Comparison of ENCODE assay signal across 9 mouse cellular contexts in the genomic region with DNA sequence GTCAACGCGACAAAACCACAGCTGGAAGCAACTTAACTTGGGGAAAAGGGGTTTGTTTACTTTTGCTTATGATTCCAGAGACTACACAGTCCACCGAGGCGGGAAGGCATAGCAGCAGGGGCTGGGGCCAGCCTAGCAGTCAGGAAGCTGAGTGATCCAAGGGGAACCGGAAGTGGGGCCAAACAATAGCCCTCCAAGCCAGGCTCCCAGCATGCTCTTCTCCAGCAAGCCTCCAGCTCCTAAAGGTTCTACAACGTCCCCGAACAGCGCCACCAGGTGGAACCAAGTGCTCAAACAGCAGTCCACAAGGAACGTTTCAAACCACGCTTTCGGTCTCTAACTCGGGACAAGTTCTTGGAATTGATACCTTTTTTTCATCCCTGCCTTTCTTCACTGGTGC. TPM values are rescaled to one million over a fixed set of nuclear protein-coding genes. Genes with fewer than 3 reads are reported as not detected.
DNase-seq lines count a peak whose midpoint lies in the region; ATAC-seq and TF ChIP-seq lines count a peak whose summit lies in the region.
"Had no signal": no experiment of that assay in that cellular context is flagged by ENCODE, and none has a peak within 500 bp of the region (broad histone marks: within the 10 kb centered on the region; RNA-seq: fewer than 3 reads in every experiment).

No protein-coding gene starts in this region.

- H3K4me2 ChIP-seq in forebrain, postnatal 0 days (ENCODE audit: low read depth) = peak overlapping the region; percentile 63; the same call in 1 of the 2 replicates
- no peak overlapping the region for H3K4me2 ChIP-seq in forebrain, embryonic 16.5 days (ENCODE audit: low read length)
- H3K4me2 ChIP-seq in stomach, embryonic 16.5 days (ENCODE audit: low read depth, low read length) = peak overlapping the region; percentile 77
- H3K4me2 ChIP-seq: midbrain, embryonic 12.5 days had no signal

- no peaks in the 10 kb centered on the region for H3K27me3 ChIP-seq in forebrain, postnatal 0 days (ENCODE audit: insufficient read depth, low read length)
- no peaks in the 10 kb centered on the region for H3K27me3 ChIP-seq in forebrain, embryonic 16.5 days (replicated peaks; ENCODE audit: control insufficient read depth, insufficient read depth, low read length)
- no peaks in the 10 kb centered on the region for H3K27me3 ChIP-seq in erythroblast, embryonic 14.5 days (ENCODE audit: control insufficient read depth)
- no peaks in the 10 kb centered on the region for H3K27me3 ChIP-seq in stomach, embryonic 16.5 days (ENCODE audit: control insufficient read depth, insufficient read depth, low read length)
- H3K27me3 ChIP-seq: midbrain, embryonic 12.5 days had no signal

- WGBS in forebrain, postnatal 0 days = 77% methylated on average over 12 of the region's 12 CpGs
- 79% methylated on average over 12 of the region's 12 CpGs for WGBS in forebrain, embryonic 16.5 days
- WGBS in stomach, embryonic 16.5 days = 54% methylated on average over 12 of the region's 12 CpGs

- H3K9me3 ChIP-seq in forebrain, postnatal 0 days (ENCODE audit: low read length) = no peaks in the 10 kb centered on the region
- H3K9me3 ChIP-seq in forebrain, embryonic 16.5 days (ENCODE audit: control insufficient read depth, low read length) = no peaks in the 10 kb centered on the region
- H3K9me3 ChIP-seq in erythroblast, embryonic 14.5 days (ENCODE audit: control insufficient read depth, low read length) = no peaks in the 10 kb centered on the region
- no peaks in the 10 kb centered on the region for H3K9me3 ChIP-seq in stomach, embryonic 16.5 days (replicated peaks; ENCODE audit: control insufficient read depth, low read length)
- H3K9me3 ChIP-seq: midbrain, embryonic 12.5 days had no signal

- TF ChIP-seq CTCF in forebrain, postnatal 0 days (IDR thresholded peaks at IDR 0.05; ENCODE audit: low read depth) = peak; percentile 60

- H3K4me1 ChIP-seq in forebrain, postnatal 0 days (ENCODE audit: insufficient read depth) = peaks cover 16% of the 10 kb centered on the region
- peaks cover 29% of the 10 kb centered on the region for H3K4me1 ChIP-seq in forebrain, embryonic 16.5 days (replicated peaks; ENCODE audit: control insufficient read depth, insufficient read depth, low read length)
- H3K4me1 ChIP-seq in erythroblast, embryonic 14.5 days (ENCODE audit: control insufficient read depth) = peaks cover 66% of the 10 kb centered on the region
- H3K4me1 ChIP-seq in stomach, embryonic 16.5 days (ENCODE audit: control insufficient read depth, insufficient read depth, low read length) = peaks cover 29% of the 10 kb centered on the region

- no peak for DNase-seq in forebrain, postnatal 0 days
- peak; percentile 61 for DNase-seq in adrenal gland, adult 8-10 months
- peak; percentile 77 to 87 for DNase-seq in heart, postnatal 36 days
- DNase-seq in left cerebral cortex, postnatal 14 days (ENCODE audit: low spot score in 2 of 2) = peak; percentile 64 to 76
- DNase-seq in monocyte, adult 2 months (ENCODE audit: low read depth in 1 of 2, low spot score in 2 of 2) = peak; percentile 42 to 69

- intact Hi-C loops in heart, postnatal 36 days (cut with DNase I) = loop anchor here (2.0 to 10.0 kb wide), 2 partner anchors 30 to 964 kb away; a partner anchor contains a TSS
- intact Hi-C loops in left cerebral cortex, postnatal 14 days (cut with DNase I) = no loop called here

- no peak overlapping the region for H3K4me3 ChIP-seq in forebrain, postnatal 0 days (ENCODE audit: low read depth, low read length)
- H3K4me3 ChIP-seq in forebrain, embryonic 16.5 days (replicated peaks; ENCODE audit: low read length) = no peak overlapping the region
- peak overlapping the region; percentile 95 for H3K4me3 ChIP-seq in erythroblast, embryonic 14.5 days (replicated peaks)
- H3K4me3 ChIP-seq in stomach, embryonic 16.5 days (replicated peaks; ENCODE audit: low read length) = peak overlapping the region; percentile 2; the same call in 1 of the 2 replicates
- H3K4me3 ChIP-seq: midbrain, embryonic 12.5 days had no signal

- no peaks in the 10 kb centered on the region for H3K36me3 ChIP-seq in forebrain, postnatal 0 days (ENCODE audit: insufficient read depth)
- H3K36me3 ChIP-seq in forebrain, embryonic 16.5 days (ENCODE audit: control insufficient read depth, insufficient read depth) = no peaks in the 10 kb centered on the region
- H3K36me3 ChIP-seq in erythroblast, embryonic 14.5 days (ENCODE audit: control insufficient read depth) = peaks cover 3% of the 10 kb centered on the region
- H3K36me3 ChIP-seq in stomach, embryonic 16.5 days (ENCODE audit: control insufficient read depth, insufficient read depth, low read length) = no peaks in the 10 kb centered on the region
- H3K36me3 ChIP-seq: midbrain, embryonic 12.5 days had no signal

- no peak for ATAC-seq in forebrain, postnatal 0 days
- no peak for ATAC-seq in forebrain, embryonic 16.5 days
- no peak for ATAC-seq in stomach, embryonic 16.5 days (ENCODE audit: insufficient read depth, low FRiP score)

- no peak overlapping the region for H3K9ac ChIP-seq in forebrain, postnatal 0 days
- no peak overlapping the region for H3K9ac ChIP-seq in forebrain, embryonic 16.5 days (replicated peaks; ENCODE audit: low read depth, low read length)
- peak overlapping the region; percentile 55 for H3K9ac ChIP-seq in stomach, embryonic 16.5 days (ENCODE audit: low read length)
- H3K9ac ChIP-seq: midbrain, embryonic 12.5 days had no signal

- H3K27ac ChIP-seq in forebrain, postnatal 0 days (ENCODE audit: low read depth, low read length) = no peak overlapping the region
- no peak overlapping the region for H3K27ac ChIP-seq in forebrain, embryonic 16.5 days (ENCODE audit: low read length)
- peak overlapping the region; percentile 56; the same call in 1 of the 2 replicates for H3K27ac ChIP-seq in stomach, embryonic 16.5 days (ENCODE audit: low read length)
- H3K27ac ChIP-seq: midbrain, embryonic 12.5 days had no signal

RNA-seq across cellular contexts. Expression of a gene that starts 2.2 kb away (rescaled TPM):
- 19.7 and 23.0 TPM in 2 replicates for total RNA-seq in forebrain, postnatal 0 days (2014; rRNA removed)
- polyA plus RNA-seq in forebrain, postnatal 0 days (2015; fragmentation: Nextera tagmentation; extraction: Ambion mirVana) = 9.0 and 10.8 TPM in 2 replicates
- 14.7 and 18.6 TPM in 2 replicates for polyA plus RNA-seq in forebrain, embryonic 16.5 days (2015; fragmentation: Nextera tagmentation; extraction: Ambion mirVana)
- total RNA-seq in adrenal gland, adult 8-10 months (2022) = 10 to 100 TPM; 20.8 to 26.1 (median 24.4) TPM
- polyA plus RNA-seq in erythroblast, embryonic 14.5 days (2012) = 0.17 and 0.19 TPM in 2 replicates
- total RNA-seq in heart, postnatal 36 days (2021) = 10 to 100 TPM; 11.5 to 11.6 TPM
- total RNA-seq in left cerebral cortex, postnatal 14 days (2021) = 10 to 100 TPM; 22.6 to 23.5 TPM
- 11.6 and 12.4 TPM in 2 replicates for polyA plus RNA-seq in stomach, embryonic 16.5 days (2015; fragmentation: Nextera tagmentation; extraction: Ambion mirVana)

RNA-seq across cellular contexts. Expression of a gene that starts 43.6 kb away (rescaled TPM):
- 76.9 and 78.5 TPM in 2 replicates for total RNA-seq in forebrain, postnatal 0 days (2014; rRNA removed)
- polyA plus RNA-seq in forebrain, postnatal 0 days (2015; fragmentation: Nextera tagmentation; extraction: Ambion mirVana) = 46.2 and 47.8 TPM in 2 replicates
- 47.1 and 48.5 TPM in 2 replicates for polyA plus RNA-seq in forebrain, embryonic 16.5 days (2015; fragmentation: Nextera tagmentation; extraction: Ambion mirVana)
- 10 to 100 TPM; 31.0 to 43.9 (median 33.1) TPM for total RNA-seq in adrenal gland, adult 8-10 months (2022)
- 0.01 and 0.02 TPM in 2 replicates for polyA plus RNA-seq in erythroblast, embryonic 14.5 days (2012)
- total RNA-seq in heart, postnatal 36 days (2021) = 100 to 1,000 TPM; 423 to 468 TPM
- 100 to 1,000 TPM; 105 to 120 TPM for total RNA-seq in left cerebral cortex, postnatal 14 days (2021)
- polyA plus RNA-seq in stomach, embryonic 16.5 days (2015; fragmentation: Nextera tagmentation; extraction: Ambion mirVana) = 66.5 and 85.4 TPM in 2 replicates

Comparison
In these comparisons a context has a peak if more than half of its experiments do, and no peak if none do; other contexts are left out.
1. H3K4me3 ChIP-seq: peak in erythroblast, embryonic 14.5 days (single experiment) and stomach, embryonic 16.5 days (single experiment); none in forebrain, postnatal 0 days (single experiment) and forebrain, embryonic 16.5 days (single experiment).